Comparison of ENCODE assay signal across 8 mouse cellular contexts in the genomic region with DNA sequence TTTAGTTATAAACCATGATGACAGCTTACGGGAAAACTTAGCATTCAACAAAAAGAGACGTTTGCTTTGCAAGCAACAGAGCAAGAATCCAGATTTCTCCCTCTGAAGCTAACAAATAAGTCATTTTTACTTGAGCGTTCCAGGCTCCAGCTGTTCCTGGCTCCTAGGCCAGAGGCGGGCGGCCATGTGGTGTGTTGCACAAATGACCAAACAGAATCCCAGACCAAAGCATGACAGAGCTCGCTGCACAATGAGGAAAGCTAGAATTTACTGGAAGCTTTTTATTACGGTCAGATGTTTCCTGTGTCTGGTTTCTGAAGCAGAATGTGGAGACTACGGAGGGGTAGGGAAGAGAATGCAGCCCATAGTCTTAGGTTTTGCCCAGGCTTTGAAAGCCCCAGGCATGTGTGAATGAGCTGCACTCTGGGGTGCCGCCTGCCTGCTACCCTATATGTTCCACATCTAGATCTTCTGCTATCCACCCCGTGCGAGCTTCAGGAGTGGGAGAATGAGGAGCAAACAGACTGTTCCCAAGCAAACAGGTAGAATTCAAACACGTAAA.
DNase-seq lines count a peak whose midpoint lies in the region; ATAC-seq and TF ChIP-seq lines count a peak whose summit lies in the region.

No protein-coding gene starts in this region.

- H3K4me3 ChIP-seq in liver, adult 2 months (ENCODE audit: insufficient read depth, low read depth, low read length): no peak overlapping the region
- no peak overlapping the region for H3K4me3 ChIP-seq in liver, embryonic 11.5 days (ENCODE audit: low read depth, low read length)
- H3K4me3 ChIP-seq in kidney, embryonic 16.5 days (ENCODE audit: low read length): no peak overlapping the region
- H3K4me3 ChIP-seq in stomach, embryonic 14.5 days (ENCODE audit: low read depth, low read length): no peak overlapping the region

- no peak overlapping the region for H3K9ac ChIP-seq in liver, adult 2 months (ENCODE audit: low read depth, low read length)
- H3K9ac ChIP-seq in liver, embryonic 11.5 days (ENCODE audit: low read depth, low read length): no peak overlapping the region
- no peak overlapping the region for H3K9ac ChIP-seq in kidney, embryonic 16.5 days (replicated peaks; ENCODE audit: low read length)
- H3K9ac ChIP-seq in stomach, embryonic 14.5 days (replicated peaks; ENCODE audit: low read depth, low read length): no peak overlapping the region

- 78% methylated on average over 12 of the region's 12 CpGs for WGBS in liver, adult 2 months
- 82% methylated on average over 12 of the region's 12 CpGs for WGBS in liver, embryonic 11.5 days
- 52% methylated on average over 12 of the region's 12 CpGs for WGBS in kidney, embryonic 16.5 days
- WGBS in stomach, embryonic 14.5 days: 43% methylated on average over 12 of the region's 12 CpGs

- no peak for DNase-seq in liver, adult 2 months (ENCODE audit: extremely low read depth, low read depth, low spot score)
- DNase-seq in liver, embryonic 11.5 days (ENCODE audit: low spot score): no peak
- peak; percentile 65 for DNase-seq in gastrocnemius, adult 18-20 months (ENCODE audit: low spot score)
- DNase-seq in spleen, postnatal 36 days (ENCODE audit: low spot score in 2 of 2): no peak
- no peak for DNase-seq in cerebellum, adult 11 months
- no peak for DNase-seq in cerebellum, adult 9-10 months

- no peak for TF ChIP-seq CTCF in liver, adult 2 months (IDR thresholded peaks at IDR 0.05; ENCODE audit: low read depth, low read length)

- TF ChIP-seq POLR2A in liver, adult 2 months (IDR thresholded peaks at IDR 0.05; ENCODE audit: extremely low read depth, insufficient read depth, low read length): no peak

- H3K9me3 ChIP-seq in liver, embryonic 11.5 days (ENCODE audit: control insufficient read depth, low read length): no peaks in the 10 kb centered on the region
- H3K9me3 ChIP-seq in kidney, embryonic 16.5 days (ENCODE audit: low read length): no peaks in the 10 kb centered on the region
- H3K9me3 ChIP-seq in stomach, embryonic 14.5 days (ENCODE audit: control insufficient read depth, low read depth, low read length): no peaks in the 10 kb centered on the region

- no peak for ATAC-seq in liver, embryonic 11.5 days (replicated peaks; ENCODE audit: low FRiP score)
- ATAC-seq in kidney, embryonic 16.5 days (ENCODE audit: low FRiP score, low TSS enrichment): peak; percentile 64; the same call in 1 of the 2 replicates
- peak; percentile 51; the same call in 1 of the 2 replicates for ATAC-seq in stomach, embryonic 14.5 days (ENCODE audit: insufficient number of reproducible peaks, insufficient read depth, low FRiP score, low read depth)

- peaks cover 12% of the 10 kb centered on the region for H3K79me2 ChIP-seq in liver, adult 2 months (ENCODE audit: control insufficient read depth, insufficient read depth, low read length)

- H3K4me1 ChIP-seq in liver, adult 2 months (ENCODE audit: control insufficient read depth, insufficient read depth, low read length): peaks cover 5% of the 10 kb centered on the region; the same call in 1 of the 2 replicates
- peaks cover 12% of the 10 kb centered on the region for H3K4me1 ChIP-seq in liver, embryonic 11.5 days (replicated peaks; ENCODE audit: control insufficient read depth, insufficient read depth, low read length)
- H3K4me1 ChIP-seq in kidney, embryonic 16.5 days (ENCODE audit: insufficient read depth, low read length): peaks cover 45% of the 10 kb centered on the region
- H3K4me1 ChIP-seq in stomach, embryonic 14.5 days (ENCODE audit: control insufficient read depth, insufficient read depth, low read length): peaks cover 39% of the 10 kb centered on the region

- H3K4me2 ChIP-seq in liver, embryonic 11.5 days: no peak overlapping the region
- no peak overlapping the region for H3K4me2 ChIP-seq in kidney, embryonic 16.5 days (replicated peaks; ENCODE audit: low read depth, low read length)
- H3K4me2 ChIP-seq in stomach, embryonic 14.5 days (replicated peaks; ENCODE audit: low read depth, low read length): no peak overlapping the region

- H3K27me3 ChIP-seq in liver, adult 2 months (ENCODE audit: control insufficient read depth, insufficient read depth, low read length): no peaks in the 10 kb centered on the region
- H3K27me3 ChIP-seq in liver, embryonic 11.5 days (replicated peaks; ENCODE audit: control insufficient read depth, insufficient read depth, low read length): no peaks in the 10 kb centered on the region
- H3K27me3 ChIP-seq in kidney, embryonic 16.5 days (ENCODE audit: insufficient read depth, low read length): no peaks in the 10 kb centered on the region
- no peaks in the 10 kb centered on the region for H3K27me3 ChIP-seq in stomach, embryonic 14.5 days (ENCODE audit: control insufficient read depth, insufficient read depth, low read length)

- H3K27ac ChIP-seq in liver, adult 2 months (replicated peaks; ENCODE audit: insufficient read depth, low read depth, low read length): peak overlapping the region; percentile 15; the same call in 1 of the 2 replicates
- H3K27ac ChIP-seq in liver, embryonic 11.5 days (ENCODE audit: low read depth, low read length): no peak overlapping the region
- H3K27ac ChIP-seq in kidney, embryonic 16.5 days (ENCODE audit: low read length): peak overlapping the region; percentile 82
- peak overlapping the region; percentile 90 for H3K27ac ChIP-seq in stomach, embryonic 14.5 days (ENCODE audit: low read length)

- no peaks in the 10 kb centered on the region for H3K36me3 ChIP-seq in liver, adult 2 months (ENCODE audit: control insufficient read depth, insufficient read depth, low read length)
- H3K36me3 ChIP-seq in liver, embryonic 11.5 days (ENCODE audit: control insufficient read depth, insufficient read depth, low read length): no peaks in the 10 kb centered on the region
- H3K36me3 ChIP-seq in kidney, embryonic 16.5 days (ENCODE audit: insufficient read depth, low read length): no peaks in the 10 kb centered on the region
- H3K36me3 ChIP-seq in stomach, embryonic 14.5 days (ENCODE audit: control insufficient read depth, insufficient read depth, low read length): no peaks in the 10 kb centered on the region
